Mouse (Mus musculus) small intestine, adult 2 months (tissue): ENCODE results near the gene Fv1. TPM values are rescaled to one million over a fixed set of nuclear protein-coding genes. Genes with fewer than 3 reads are reported as not detected.
A peak's percentile ranks its signal among the peaks of the same experiment; 100 is the strongest.

Experiments
- H3K27ac ChIP-seq: fragments of 200-500 bp; 2 replicates; pipeline ENCODE4 v1.5.1; 2012; ENCODE audit warnings: low read depth, low read length, control low read depth, inconsistent platforms; ENCODE audit not compliant: insufficient read depth
- H3K27me3 ChIP-seq: fragments of 200-500 bp; 2 replicates; pipeline ENCODE4 v1.6.1; 2012; ENCODE audit warnings: mild to moderate bottlenecking, moderate library complexity, low read length, inconsistent platforms; ENCODE audit not compliant: control insufficient read depth, insufficient read depth
- H3K36me3 ChIP-seq: fragments of 200-500 bp; 2 replicates; pipeline ENCODE4 v1.6.1; 2012; ENCODE audit warnings: mild to moderate bottlenecking, low read length, control low read depth, inconsistent platforms; ENCODE audit not compliant: control insufficient read depth, insufficient read depth
- H3K4me1 ChIP-seq: fragments of 200-500 bp; 2 replicates; pipeline ENCODE4 v1.6.1; 2012; ENCODE audit warnings: low read length, inconsistent platforms, mixed read lengths; ENCODE audit not compliant: control insufficient read depth, insufficient read depth, insufficient read length
- H3K4me3 ChIP-seq: fragments of 200-500 bp; 2 replicates; pipeline ENCODE4 v1.5.1; 2012; ENCODE audit warnings: low read depth, mild to moderate bottlenecking, control low read depth, inconsistent platforms, low read length, moderate library complexity
- CTCF ChIP-seq: fragments of 200-500 bp; IDR thresholded peaks from 2 replicates; pipeline ENCODE4 v1.5.1; 2012; ENCODE audit warnings: low read depth, mild to moderate bottlenecking, control low read depth, inconsistent platforms, low read length, moderate library complexity, mixed read lengths; ENCODE audit not compliant: insufficient replicate concordance, insufficient read length; ENCODE audit errors: extremely low read depth
- POLR2A ChIP-seq: fragments of 200-500 bp; IDR thresholded peaks from 2 replicates; pipeline ENCODE4 v1.6.1; 2012; ENCODE audit warnings: low read depth, mild to moderate bottlenecking, control low read depth, inconsistent platforms, low read length, moderate library complexity
- WGBS: fragments of 180-500 bp; shearing (Covaris S2); methylation state at CpG from one replicate; pipeline ENCODE4 v1.1.7; 2018; 5-methylcytosine and 5-hydroxymethylcytosine counted together
- polyA plus RNA-seq: library from polyadenylated mRNA; depleted of rRNA; stranded (reverse); fragments of >200 nt; gene quantifications from 2 replicates; pipeline ENCODE4 v1.2.3, GENCODE M21; 2012

Fv1 gene
- polyA plus RNA-seq, 1 experiment: 0.41 TPM

- H3K4me1 ChIP-seq: peaks cover 13% of the 10 kb centered on the region; the same call in 1 of the 2 replicates
- WGBS: 90% methylated on average over 3 of the region's 3 CpGs
- H3K4me3 ChIP-seq: no peak overlapping the region
- TF ChIP-seq CTCF (no peak), POLR2A (no peak)
- H3K27me3 ChIP-seq: no peaks in the 10 kb centered on the region
- peaks cover 66% of the 10 kb centered on the region for H3K36me3 ChIP-seq
- no peak overlapping the region for H3K27ac ChIP-seq
Measured at GRCm38 (mm10) chr4:147897348-147897747, 28.6 kb downstream of the Fv1 start.

DNA sequence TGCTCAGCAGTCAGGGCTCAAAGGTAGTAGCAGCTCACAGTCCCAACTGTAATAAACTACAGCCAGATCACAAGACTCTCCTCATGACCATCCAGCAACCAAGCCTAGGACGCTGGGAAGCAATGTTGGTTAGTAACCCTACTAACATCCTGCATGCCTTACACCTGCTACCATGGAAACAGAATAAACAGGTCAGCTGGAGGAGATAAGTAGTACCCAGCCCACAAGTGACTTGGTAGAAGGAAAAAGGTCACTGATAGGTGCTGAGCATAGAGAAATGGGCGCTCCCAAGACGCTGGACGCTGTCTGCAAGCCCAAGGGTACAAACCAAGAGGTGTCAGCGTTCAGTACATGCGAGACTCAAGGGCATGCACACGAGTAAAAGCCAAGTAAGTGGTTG is 31.7 kb downstream of the Fv1 start:
- Histone ChIP-seq H3K36me3 (peaks cover 44% of the 10 kb centered on the region), H3K4me1 (peaks cover 18% of the 10 kb centered on the region), H3K27ac (peak overlapping the region; percentile 78), H3K4me3 (0 out of 2 replicates have a peak overlapping the region, but pooled peaks have one; percentile 18), H3K27me3 (no peaks in the 10 kb centered on the region)
- TF ChIP-seq POLR2A (no peak; the same call in 1 of the 2 replicates), CTCF (no peak)
- 52% methylated on average over 7 of the region's 7 CpGs for WGBS

GRCm38 (mm10) chr4:147902906-147903500 is 34.2 kb downstream of the Fv1 start:
- peaks cover 21% of the 10 kb centered on the region for H3K4me1 ChIP-seq
- H3K36me3 ChIP-seq: peaks cover 23% of the 10 kb centered on the region
- H3K27me3 ChIP-seq: no peaks in the 10 kb centered on the region
- TF ChIP-seq CTCF (no peak), POLR2A (peak; percentile 38; the same call in 1 of the 2 replicates)
- peak overlapping the region; percentile 68 for H3K4me3 ChIP-seq
- peak overlapping the region; percentile 99 for H3K27ac ChIP-seq
- WGBS: 41% methylated on average over 12 of the region's 12 CpGs

DNA sequence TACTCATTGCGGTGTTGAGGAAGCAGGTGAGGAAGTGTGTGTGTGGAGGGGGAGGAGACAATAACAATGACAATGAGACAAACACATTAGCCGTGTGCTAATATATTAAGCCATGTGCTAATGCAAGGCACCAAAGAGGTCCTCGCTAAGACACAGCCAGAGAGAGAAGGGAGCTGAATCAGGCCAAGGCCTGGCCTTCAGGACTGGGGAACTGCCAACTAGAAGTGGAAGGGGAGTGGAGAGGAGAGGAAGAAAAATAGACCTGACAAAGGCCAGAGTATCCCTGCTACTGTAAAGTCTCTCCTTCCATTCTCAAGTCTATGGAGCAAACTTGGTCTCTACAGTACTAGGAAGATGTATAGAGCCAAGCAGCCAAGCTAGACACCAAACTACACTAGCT is 34.8 kb downstream of the Fv1 start:
- TF ChIP-seq POLR2A: no peak
- TF ChIP-seq CTCF: no peak
- H3K4me1 ChIP-seq: peaks cover 21% of the 10 kb centered on the region
- H3K27me3 ChIP-seq: no peaks in the 10 kb centered on the region
- 28% methylated on average over 3 of the region's 3 CpGs for WGBS
- peaks cover 18% of the 10 kb centered on the region for H3K36me3 ChIP-seq
- peak overlapping the region; percentile 68 for H3K4me3 ChIP-seq
- peak overlapping the region; percentile 99 for H3K27ac ChIP-seq

DNA sequence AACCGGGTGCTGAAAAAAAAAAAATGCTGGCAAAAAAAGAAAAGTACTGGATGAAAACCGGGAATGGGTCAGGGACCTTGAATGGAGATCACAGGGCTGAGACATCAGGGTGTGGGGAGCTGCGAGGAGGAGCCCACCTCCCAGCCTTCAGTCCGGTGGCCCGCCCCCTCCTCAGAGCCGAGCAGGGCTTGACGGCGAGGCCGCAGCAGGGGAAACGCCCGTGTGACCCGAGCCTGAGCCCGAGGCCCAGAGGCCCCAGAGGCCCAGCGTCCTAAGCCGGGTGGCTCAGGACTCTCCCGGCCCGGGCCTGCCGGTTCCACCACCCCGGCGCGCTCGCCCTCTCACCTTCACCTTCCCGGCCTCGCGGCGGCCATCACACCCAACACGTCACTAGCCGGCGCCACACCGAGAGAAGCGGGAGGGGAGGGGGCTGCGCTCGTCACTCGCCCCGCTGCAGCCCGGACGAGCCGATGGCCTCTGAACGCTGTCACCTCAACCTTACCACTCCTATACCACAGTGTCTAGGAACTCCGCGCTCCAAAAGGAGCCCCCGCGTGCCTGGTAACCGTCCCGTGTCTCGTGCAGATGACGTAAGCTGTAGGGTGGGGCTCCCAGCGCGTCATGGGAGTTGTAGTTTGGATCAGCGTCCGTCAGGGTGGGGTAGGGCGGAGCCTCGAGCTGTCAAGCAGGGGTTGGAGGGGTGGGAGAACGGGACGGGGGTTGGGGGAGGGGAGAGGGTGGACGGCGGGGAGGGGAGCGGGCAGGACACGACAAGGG is 35.7 kb downstream of the Fv1 start, which contains the start of gene Mfn2:
Mfn2 (minus strand) TSS at position 392 of the 777 bp plus-strand sequence.
- peak; percentile 43 for TF ChIP-seq POLR2A
- no peak for TF ChIP-seq CTCF
- peak within 1 kb of the TSS; percentile 99 for H3K27ac ChIP-seq

DNA sequence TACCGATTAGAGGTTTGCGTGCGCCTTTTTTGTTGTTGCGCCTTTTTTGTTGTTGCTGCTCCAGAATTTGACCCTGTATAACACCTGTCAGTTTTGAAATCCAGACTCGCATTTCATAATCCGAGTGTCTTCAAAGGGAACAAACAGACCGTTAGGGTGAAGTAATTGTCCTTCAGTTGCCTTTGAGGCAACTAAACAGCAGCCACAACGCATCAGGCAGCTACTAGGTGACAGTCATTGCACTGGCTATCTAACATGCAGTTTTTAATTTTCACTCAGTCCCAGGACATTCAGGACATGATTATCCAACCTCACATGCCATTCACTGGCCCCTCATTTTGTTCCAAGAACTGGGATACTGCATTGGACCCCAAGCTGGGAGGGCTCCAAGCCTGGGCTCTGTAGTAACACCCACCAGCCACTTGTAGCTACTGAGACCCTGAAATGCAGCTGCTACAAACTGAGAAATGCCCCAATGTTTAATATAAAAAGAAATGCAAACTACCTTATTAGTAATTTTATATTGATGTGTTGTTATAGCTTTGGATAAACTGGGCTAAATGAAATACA is 36.4 kb downstream of the Fv1 start:
- H3K27me3 ChIP-seq: no peaks in the 10 kb centered on the region
- H3K4me3 ChIP-seq: peak overlapping the region; percentile 74
- peaks cover 16% of the 10 kb centered on the region for H3K4me1 ChIP-seq
- no peak for TF ChIP-seq POLR2A
- TF ChIP-seq CTCF: no peak
- under 1% methylated on average over 8 of the region's 8 CpGs for WGBS
- peaks cover 7% of the 10 kb centered on the region for H3K36me3 ChIP-seq
- H3K27ac ChIP-seq: peak overlapping the region; percentile 26; the same call in 1 of the 2 replicates

More for the DNA sequence above, 35.7 kb downstream of the Fv1 start, which contains the start of gene Mfn2:
- no peaks in the 10 kb centered on the region for H3K27me3 ChIP-seq
- under 1% methylated on average over 59 of the region's 59 CpGs for WGBS
- H3K36me3 ChIP-seq: peaks cover 11% of the 10 kb centered on the region
- peak within 1 kb of the TSS; percentile 74 for H3K4me3 ChIP-seq
- peaks cover 20% of the 10 kb centered on the region for H3K4me1 ChIP-seq

DNA sequence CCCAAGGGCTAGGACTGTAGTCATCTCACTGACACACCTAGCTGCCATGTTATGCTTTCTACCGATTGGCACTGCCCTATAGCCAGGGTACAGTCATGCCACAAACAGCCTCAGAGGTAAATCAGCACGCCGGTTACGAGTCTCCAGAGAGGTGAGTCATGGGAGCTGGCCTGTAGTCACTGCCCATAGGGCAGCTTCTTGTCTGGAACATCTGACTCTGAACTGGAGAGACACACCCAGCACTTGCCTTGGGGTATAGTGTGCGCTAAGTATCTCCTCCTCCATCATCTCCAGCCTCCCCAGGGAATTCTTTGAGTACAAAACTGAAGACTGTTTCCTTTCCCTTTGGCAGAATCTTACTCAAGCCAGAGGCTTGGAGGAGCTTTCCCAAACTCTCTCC is 37.5 kb downstream of the Fv1 start:
- peaks cover 11% of the 10 kb centered on the region for H3K4me1 ChIP-seq
- no peak overlapping the region for H3K4me3 ChIP-seq

More for the DNA sequence above, 37.5 kb downstream of the Fv1 start:
- peaks cover 7% of the 10 kb centered on the region for H3K36me3 ChIP-seq
- TF ChIP-seq POLR2A (no peak), CTCF (no peak)
- H3K27me3 ChIP-seq: no peaks in the 10 kb centered on the region
- H3K27ac ChIP-seq: peak overlapping the region; percentile 68; the same call in 1 of the 2 replicates
- WGBS: 55% methylated on average over 5 of the region's 5 CpGs
